Comparison of ENCODE assay signal across 19 mouse cellular contexts in genomic region chr12:73460291-73460761, GRCm38 (mm10).
A peak's percentile ranks its signal among the peaks of the same experiment; 100 is the strongest.
DNase-seq lines count a peak whose midpoint lies in the region; ATAC-seq and TF ChIP-seq lines count a peak whose summit lies in the region.
"Had no signal": no experiment of that assay in that cellular context is flagged by ENCODE, and none has a peak within 500 bp of the region (broad histone marks: within the 10 kb centered on the region; RNA-seq: fewer than 3 reads in every experiment).

No protein-coding gene starts in this region.

- H3K9me3 ChIP-seq in hindbrain, embryonic 10.5 days: no peaks in the 10 kb centered on the region
- H3K9me3 ChIP-seq in hindbrain, embryonic 14.5 days (ENCODE audit: control insufficient read depth, low read length): no peaks in the 10 kb centered on the region
- no peaks in the 10 kb centered on the region for H3K9me3 ChIP-seq in embryonic facial prominence, embryonic 13.5 days
- 0 out of 2 replicates have a peak, but pooled peaks cover 2% of the 10 kb centered on the region for H3K9me3 ChIP-seq in kidney, embryonic 14.5 days (ENCODE audit: control insufficient read depth, low read length)
- no peaks in the 10 kb centered on the region for H3K9me3 ChIP-seq in limb, embryonic 14.5 days (ENCODE audit: control insufficient read depth, low read length)
- H3K9me3 ChIP-seq: heart, embryonic 15.5 days; hindbrain, embryonic 15.5 days; midbrain, embryonic 15.5 days; neural tube, embryonic 12.5 days had no signal

- no peak for DNase-seq in hindbrain, embryonic 10.5 days (ENCODE audit: low spot score)
- no peak for DNase-seq in hindbrain, embryonic 14.5 days (ENCODE audit: low spot score)
- peak; percentile 40 for DNase-seq in limb, embryonic 14.5 days (ENCODE audit: low spot score)
- no peak for DNase-seq in lung, adult 18-20 months
- DNase-seq in left cerebral cortex, adult 18-20 months (ENCODE audit: low spot score in 2 of 2): no peak
- DNase-seq in ovary, adult 18-20 months (ENCODE audit: low spot score): no peak
- DNase-seq: cerebellum, adult 11 months; cerebellum, postnatal 36 days; layer of hippocampus, adult 9-11 months; left cerebral cortex, postnatal 4 days; lung, adult 2 months; thymus, adult 18-20 months had no signal

- WGBS in hindbrain, embryonic 10.5 days: 30% methylated on average over 2 of the region's 2 CpGs
- 27% methylated on average over 2 of the region's 2 CpGs for WGBS in hindbrain, embryonic 14.5 days
- WGBS in embryonic facial prominence, embryonic 13.5 days: 12% methylated on average over 2 of the region's 2 CpGs
- WGBS in kidney, embryonic 14.5 days: 13% methylated on average over 2 of the region's 2 CpGs
- 4% methylated on average over 2 of the region's 2 CpGs for WGBS in limb, embryonic 14.5 days

- ATAC-seq in hindbrain, embryonic 14.5 days (ENCODE audit: low FRiP score): no peak
- no peak for ATAC-seq in embryonic facial prominence, embryonic 13.5 days (ENCODE audit: insufficient number of reproducible peaks, insufficient read depth, low FRiP score, low TSS enrichment, low read depth)
- ATAC-seq in kidney, embryonic 14.5 days (ENCODE audit: low FRiP score, low TSS enrichment): peak; percentile 75
- peak; percentile 56 for ATAC-seq in limb, embryonic 14.5 days (ENCODE audit: low FRiP score, low read depth)
- ATAC-seq: intestine, postnatal 0 days; midbrain, embryonic 15.5 days had no signal

- no peak for TF ChIP-seq POLR2A in limb, embryonic 14.5 days (IDR thresholded peaks at IDR 0.05; ENCODE audit: borderline replicate concordance, extremely low read depth, insufficient read depth, insufficient read length)

- H3K36me3 ChIP-seq in hindbrain, embryonic 10.5 days: no peaks in the 10 kb centered on the region
- no peaks in the 10 kb centered on the region for H3K36me3 ChIP-seq in hindbrain, embryonic 14.5 days (replicated peaks; ENCODE audit: control insufficient read depth, insufficient read depth)
- no peaks in the 10 kb centered on the region for H3K36me3 ChIP-seq in embryonic facial prominence, embryonic 13.5 days
- no peaks in the 10 kb centered on the region for H3K36me3 ChIP-seq in kidney, embryonic 14.5 days (ENCODE audit: control insufficient read depth, insufficient read depth, low read length)
- no peaks in the 10 kb centered on the region for H3K36me3 ChIP-seq in limb, embryonic 14.5 days (ENCODE audit: control insufficient read depth, insufficient read depth, low read length)
- H3K36me3 ChIP-seq: heart, embryonic 15.5 days; hindbrain, embryonic 15.5 days; midbrain, embryonic 15.5 days; neural tube, embryonic 12.5 days had no signal

- H3K4me3 ChIP-seq in hindbrain, embryonic 10.5 days: no peak overlapping the region
- no peak overlapping the region for H3K4me3 ChIP-seq in hindbrain, embryonic 14.5 days (replicated peaks; ENCODE audit: low read length)
- no peak overlapping the region for H3K4me3 ChIP-seq in embryonic facial prominence, embryonic 13.5 days
- no peak overlapping the region for H3K4me3 ChIP-seq in kidney, embryonic 14.5 days (ENCODE audit: low read length)
- H3K4me3 ChIP-seq in limb, embryonic 14.5 days (replicated peaks; ENCODE audit: low read length): no peak overlapping the region
- H3K4me3 ChIP-seq: heart, embryonic 15.5 days; hindbrain, embryonic 15.5 days; midbrain, embryonic 15.5 days; neural tube, embryonic 12.5 days had no signal

- H3K9ac ChIP-seq in hindbrain, embryonic 14.5 days: no peak overlapping the region
- H3K9ac ChIP-seq in embryonic facial prominence, embryonic 13.5 days: no peak overlapping the region
- no peak overlapping the region for H3K9ac ChIP-seq in kidney, embryonic 14.5 days (ENCODE audit: low read depth, low read length)
- H3K9ac ChIP-seq in limb, embryonic 14.5 days (ENCODE audit: low read depth, low read length, severe bottlenecking): peak overlapping the region; percentile 28; the same call in 1 of the 2 replicates
- H3K9ac ChIP-seq: heart, embryonic 15.5 days; hindbrain, embryonic 15.5 days; midbrain, embryonic 15.5 days; neural tube, embryonic 12.5 days had no signal

- peak overlapping the region; percentile 35; the same call in 1 of the 2 replicates for H3K27ac ChIP-seq in hindbrain, embryonic 10.5 days
- no peak overlapping the region for H3K27ac ChIP-seq in hindbrain, embryonic 14.5 days
- peak overlapping the region; percentile 55; the same call in 1 of the 2 replicates for H3K27ac ChIP-seq in embryonic facial prominence, embryonic 13.5 days
- H3K27ac ChIP-seq in kidney, embryonic 14.5 days (ENCODE audit: low read depth, low read length): 0 out of 2 replicates have a peak overlapping the region, but pooled peaks have one; percentile 47
- peak overlapping the region; percentile 48 for H3K27ac ChIP-seq in limb, embryonic 14.5 days (replicated peaks; ENCODE audit: low read depth, low read length)
- H3K27ac ChIP-seq: heart, embryonic 15.5 days; hindbrain, embryonic 15.5 days; midbrain, embryonic 15.5 days; neural tube, embryonic 12.5 days had no signal

- peaks cover 22% of the 10 kb centered on the region for H3K4me1 ChIP-seq in hindbrain, embryonic 10.5 days (replicated peaks)
- no peaks in the 10 kb centered on the region for H3K4me1 ChIP-seq in hindbrain, embryonic 14.5 days (replicated peaks; ENCODE audit: control insufficient read depth, insufficient read depth, low read length)
- H3K4me1 ChIP-seq in embryonic facial prominence, embryonic 13.5 days: peaks cover 36% of the 10 kb centered on the region
- H3K4me1 ChIP-seq in kidney, embryonic 14.5 days (ENCODE audit: control insufficient read depth, insufficient read depth, low read length): peaks cover 21% of the 10 kb centered on the region
- peaks cover 24% of the 10 kb centered on the region for H3K4me1 ChIP-seq in limb, embryonic 14.5 days (ENCODE audit: control insufficient read depth, insufficient read depth, low read length)

- H3K27me3 ChIP-seq in hindbrain, embryonic 10.5 days (ENCODE audit: insufficient read depth, poor library complexity, severe bottlenecking): no peaks in the 10 kb centered on the region
- H3K27me3 ChIP-seq in hindbrain, embryonic 14.5 days (ENCODE audit: control insufficient read depth, insufficient read depth, low read length): no peaks in the 10 kb centered on the region
- H3K27me3 ChIP-seq in embryonic facial prominence, embryonic 13.5 days: no peaks in the 10 kb centered on the region
- H3K27me3 ChIP-seq in kidney, embryonic 14.5 days (ENCODE audit: control insufficient read depth, insufficient read depth, low read length): no peaks in the 10 kb centered on the region
- no peaks in the 10 kb centered on the region for H3K27me3 ChIP-seq in limb, embryonic 14.5 days (ENCODE audit: control insufficient read depth, insufficient read depth, low read length)
- H3K27me3 ChIP-seq: heart, embryonic 15.5 days; hindbrain, embryonic 15.5 days; midbrain, embryonic 15.5 days; neural tube, embryonic 12.5 days had no signal

- no peak overlapping the region for H3K4me2 ChIP-seq in hindbrain, embryonic 14.5 days (replicated peaks)
- no peak overlapping the region for H3K4me2 ChIP-seq in embryonic facial prominence, embryonic 13.5 days
- no peak overlapping the region for H3K4me2 ChIP-seq in kidney, embryonic 14.5 days (replicated peaks; ENCODE audit: low read depth, low read length)
- no peak overlapping the region for H3K4me2 ChIP-seq in limb, embryonic 14.5 days (replicated peaks; ENCODE audit: low read depth, low read length, severe bottlenecking)
- H3K4me2 ChIP-seq: heart, embryonic 15.5 days; hindbrain, embryonic 15.5 days; midbrain, embryonic 15.5 days; neural tube, embryonic 12.5 days had no signal

Comparison
In these comparisons a context has a peak if more than half of its experiments do, and no peak if none do; other contexts are left out.
1. ATAC-seq: peak in kidney, embryonic 14.5 days (single experiment) and limb, embryonic 14.5 days (single experiment); none in hindbrain, embryonic 14.5 days (single experiment) and embryonic facial prominence, embryonic 13.5 days (single experiment).